Mouse (Mus musculus) limb, embryonic 14.5 days (tissue): ENCODE measurements at regions not wholly inside any gene's neighbourhood (a gene's known extent, or its start where the extent isn't known, plus 50 kb on each side); places are given as distances from the start of the nearest gene placed in this dataset.

Experiments used
- ATAC-seq: fragments of 200-750 bp; cut with Nextera tagmentation; 2 replicates; pipeline ENCODE4 v1.8.0; 2017; ENCODE audit warnings: low read depth, moderate number of reproducible peaks, moderate TSS enrichment; ENCODE audit not compliant: low FRiP score
- DNase-seq: peaks from one replicate; pipeline ENCODE4 v3.0.0-alpha.2; 2015; ENCODE audit warnings: low spot score
- H3K27ac ChIP-seq: fragments of 300-500 bp; sonication (generic); replicated peaks from 2 replicates; pipeline ENCODE4 v1.5.1; 2014; ENCODE audit warnings: low read depth, mild to moderate bottlenecking, low read length, moderate library complexity, mixed read lengths
- H3K27me3 ChIP-seq: fragments of 300-500 bp; sonication (generic); 2 replicates; pipeline ENCODE4 v1.6.1; 2014; ENCODE audit warnings: low read length, mixed read lengths; ENCODE audit not compliant: control insufficient read depth, insufficient read depth
- H3K36me3 ChIP-seq: fragments of 300-500 bp; sonication (generic); 2 replicates; pipeline ENCODE4 v1.6.1; 2014; ENCODE audit warnings: mild to moderate bottlenecking, low read length, moderate library complexity, mixed read lengths; ENCODE audit not compliant: control insufficient read depth, insufficient read depth
- H3K4me1 ChIP-seq: fragments of 300-500 bp; sonication (generic); 2 replicates; pipeline ENCODE4 v1.6.1; 2014; ENCODE audit warnings: antibody characterized with exemption, low read length, mixed read lengths; ENCODE audit not compliant: control insufficient read depth, insufficient read depth
- H3K4me2 ChIP-seq: fragments of 300-500 bp; sonication (generic); replicated peaks from 2 replicates; pipeline ENCODE4 v1.6.1; 2014; ENCODE audit warnings: low read depth, mild to moderate bottlenecking, low read length, moderate library complexity; ENCODE audit not compliant: severe bottlenecking
- H3K4me3 ChIP-seq: fragments of 300-500 bp; sonication (generic); replicated peaks from 2 replicates; pipeline ENCODE4 v1.5.1; 2014; ENCODE audit warnings: low read length
- H3K9ac ChIP-seq: fragments of 300-500 bp; sonication (generic); 2 replicates; pipeline ENCODE4 v1.6.1; 2014; ENCODE audit warnings: mild to moderate bottlenecking, low read depth, low read length, moderate library complexity; ENCODE audit not compliant: severe bottlenecking
- H3K9me3 ChIP-seq: fragments of 300-500 bp; sonication (generic); 2 replicates; pipeline ENCODE4 v1.6.1; 2016; ENCODE audit warnings: low read length; ENCODE audit not compliant: control insufficient read depth
- POLR2A ChIP-seq: fragments of 200-500 bp; IDR thresholded peaks from 2 replicates; pipeline ENCODE4 v1.8.0; 2012; ENCODE audit warnings: inconsistent platforms, mild to moderate bottlenecking, moderate library complexity, borderline replicate concordance; ENCODE audit not compliant: insufficient read depth, insufficient read length; ENCODE audit errors: extremely low read depth
- WGBS: fragments of 180-500 bp; shearing (Covaris S2); extraction: QIAGEN DNeasy Blood & Tissue Kit; methylation state at CpG from one replicate; pipeline ENCODE4 v1.1.7; 2014; 5-methylcytosine and 5-hydroxymethylcytosine counted together

GRCm38 (mm10) chr12:5866701-5867100 lies 491.2 kb upstream of the Klhl29 start:
- H3K9ac ChIP-seq: no peak overlapping the region
- TF ChIP-seq POLR2A: no peak
- no peak overlapping the region for H3K27ac ChIP-seq
- H3K4me1 ChIP-seq: no peaks in the 10 kb centered on the region
- no peaks in the 10 kb centered on the region for H3K27me3 ChIP-seq
- no peak for DNase-seq
- no peaks in the 10 kb centered on the region for H3K36me3 ChIP-seq
- ATAC-seq: no peak
- no peak overlapping the region for H3K4me2 ChIP-seq
- H3K4me3 ChIP-seq: no peak overlapping the region
- no peaks in the 10 kb centered on the region for H3K9me3 ChIP-seq

- H3K9me3 ChIP-seq: no peaks in the 10 kb centered on the region
- H3K9ac ChIP-seq: no peak overlapping the region
- ATAC-seq (0 out of 2 replicates have a peak, but pooled peaks have one; percentile 30), DNase-seq (peak; percentile 53)
- no peaks in the 10 kb centered on the region for H3K36me3 ChIP-seq
- no peaks in the 10 kb centered on the region for H3K27me3 ChIP-seq
- 49% methylated on average over 2 of the region's 2 CpGs for WGBS
- TF ChIP-seq POLR2A: no peak
- no peaks in the 10 kb centered on the region for H3K4me1 ChIP-seq
- H3K4me2 ChIP-seq: no peak overlapping the region
- no peak overlapping the region for H3K27ac ChIP-seq
- no peak overlapping the region for H3K4me3 ChIP-seq
These were observed 484.3 kb upstream of the Klhl29 start for GRCm38 (mm10) chr12:5859795-5860194.

- no peak for ATAC-seq
- no peak for TF ChIP-seq POLR2A
- Histone ChIP-seq H3K36me3 (no peaks in the 10 kb centered on the region), H3K4me3 (no peak overlapping the region), H3K27ac (no peak overlapping the region), H3K9me3 (no peaks in the 10 kb centered on the region), H3K27me3 (no peaks in the 10 kb centered on the region), H3K4me1 (0 out of 2 replicates have a peak, but pooled peaks cover 2% of the 10 kb centered on the region), H3K9ac (no peak overlapping the region), H3K4me2 (no peak overlapping the region)
- DNase-seq: no peak
- 43% methylated on average over 3 of the region's 3 CpGs for WGBS
These were observed 480.9 kb upstream of the Klhl29 start for GRCm38 (mm10) chr12:5856421-5856820.

- DNase-seq (no peak), ATAC-seq (no peak)
- Histone ChIP-seq H3K36me3 (no peaks in the 10 kb centered on the region), H3K27ac (no peak overlapping the region), H3K4me1 (peaks cover 5% of the 10 kb centered on the region; the same call in 1 of the 2 replicates), H3K27me3 (no peaks in the 10 kb centered on the region), H3K4me2 (no peak overlapping the region), H3K4me3 (no peak overlapping the region), H3K9me3 (no peaks in the 10 kb centered on the region), H3K9ac (no peak overlapping the region)
- TF ChIP-seq POLR2A: no peak
- 80% methylated on average over 2 of the region's 2 CpGs for WGBS
These were observed 434.9 kb upstream of the Klhl29 start for GRCm38 (mm10) chr12:5810427-5810826.

GRCm38 (mm10) chr12:5810009-5810408 lies 434.5 kb upstream of the Klhl29 start:
- 56% methylated on average over 4 of the region's 4 CpGs for WGBS

More at GRCm38 (mm10) chr12:5810009-5810408, 434.5 kb upstream of the Klhl29 start:
- ATAC-seq: no peak
- Histone ChIP-seq H3K9me3 (no peaks in the 10 kb centered on the region), H3K9ac (no peak overlapping the region), H3K27me3 (no peaks in the 10 kb centered on the region), H3K27ac (no peak overlapping the region), H3K4me3 (no peak overlapping the region), H3K4me2 (no peak overlapping the region), H3K4me1 (peaks cover 5% of the 10 kb centered on the region; the same call in 1 of the 2 replicates), H3K36me3 (no peaks in the 10 kb centered on the region)
- no peak for TF ChIP-seq POLR2A
- no peak for DNase-seq
